23 mouse cellular contexts compared by ENCODE assay signal in genomic region chr1:172472909-172473308, GRCm38 (mm10). TPM values are rescaled to one million over a fixed set of nuclear protein-coding genes. Genes with fewer than 3 reads are reported as not detected.
"Had no signal": no experiment of that assay in that cellular context is flagged by ENCODE, and none has a peak within 500 bp of the region (broad histone marks: within the 10 kb centered on the region; RNA-seq: fewer than 3 reads in every experiment).

No protein-coding gene starts in this region.

- H3K27ac ChIP-seq: liver, embryonic 13.5 days; liver, embryonic 15.5 days; lung, embryonic 15.5 days; midbrain, embryonic 10.5 days; midbrain, embryonic 12.5 days; neural tube, embryonic 13.5 days; neural tube, embryonic 15.5 days; stomach, embryonic 15.5 days; stomach, postnatal 0 days had no signal

- H3K4me2 ChIP-seq: liver, embryonic 13.5 days; liver, embryonic 15.5 days; lung, embryonic 15.5 days; midbrain, embryonic 12.5 days; neural tube, embryonic 13.5 days; neural tube, embryonic 15.5 days; stomach, embryonic 15.5 days had no signal

- H3K4me3 ChIP-seq: liver, embryonic 13.5 days; liver, embryonic 15.5 days; lung, embryonic 15.5 days; midbrain, embryonic 10.5 days; midbrain, embryonic 12.5 days; myocyte; neural tube, embryonic 13.5 days; neural tube, embryonic 15.5 days; stomach, embryonic 15.5 days had no signal

- H3K27me3 ChIP-seq: liver, embryonic 15.5 days; lung, embryonic 15.5 days; midbrain, embryonic 12.5 days; neural tube, embryonic 13.5 days; neural tube, embryonic 15.5 days; stomach, embryonic 15.5 days had no signal

- H3K9ac ChIP-seq: liver, embryonic 13.5 days; liver, embryonic 15.5 days; liver, postnatal 0 days; lung, embryonic 15.5 days; midbrain, embryonic 12.5 days; neural tube, embryonic 13.5 days; neural tube, embryonic 15.5 days; stomach, embryonic 15.5 days had no signal

- H3K36me3 ChIP-seq: liver, embryonic 13.5 days; liver, embryonic 15.5 days; lung, embryonic 15.5 days; midbrain, embryonic 10.5 days; midbrain, embryonic 12.5 days; neural tube, embryonic 13.5 days; neural tube, embryonic 15.5 days; stomach, embryonic 15.5 days had no signal

- DNase-seq: liver, embryonic 13.5 days; liver, postnatal 0 days; lung, adult 2 months; lung, postnatal 14 days; lung, postnatal 36 days; midbrain, embryonic 14.5 days; retina, postnatal 1 day; right cerebral cortex, postnatal 14 days; right cerebral cortex, postnatal 4 days; spleen, adult 18-20 months; thymus, adult 2 months; thymus, postnatal 25 days; thymus, postnatal 4 days had no signal

- H3K9me3 ChIP-seq: liver, embryonic 13.5 days; liver, embryonic 15.5 days; lung, embryonic 15.5 days; midbrain, embryonic 10.5 days; midbrain, embryonic 12.5 days; neural tube, embryonic 13.5 days; neural tube, embryonic 15.5 days; stomach, embryonic 15.5 days had no signal

- H3K4me1 ChIP-seq: midbrain, embryonic 12.5 days; neural tube, embryonic 13.5 days; neural tube, embryonic 15.5 days had no signal

RNA-seq across cellular contexts. Expression of gene Slamf9, which starts 2.2 kb away (rescaled TPM):
- total RNA-seq: megakaryocyte-erythroid progenitor cell, adult 5-6 weeks had no signal
- polyA plus RNA-seq: midbrain, embryonic 14.5 days; neural tube, embryonic 13.5 days had no signal

RNA-seq across cellular contexts. Expression of gene Cfap45, which starts 47.7 kb away (rescaled TPM):
- polyA plus RNA-seq: myocyte had no signal
